16 mouse cellular contexts compared by ENCODE assay signal in genomic region chr3:38261326-38262075, GRCm38 (mm10).
DNase-seq lines count a peak whose midpoint lies in the region; ATAC-seq and TF ChIP-seq lines count a peak whose summit lies in the region.
"Had no signal": no experiment of that assay in that cellular context is flagged by ENCODE, and none has a peak within 500 bp of the region (broad histone marks: within the 10 kb centered on the region; RNA-seq: fewer than 3 reads in every experiment).

No protein-coding gene starts in this region.

- H3K4me1 ChIP-seq in hindbrain, embryonic 16.5 days (ENCODE audit: control insufficient read depth, insufficient read depth, low read depth, low read length) = peaks cover 8% of the 10 kb centered on the region
- peaks cover 7% of the 10 kb centered on the region for H3K4me1 ChIP-seq in olfactory bulb, adult 2 months (ENCODE audit: control insufficient read depth, insufficient read depth, low read length)

- peak; percentile 7 to 33 for DNase-seq in frontal cortex, adult 2 months (ENCODE audit: extremely low spot score in 1 of 2, low spot score in 1 of 2)
- DNase-seq in frontal cortex, postnatal 14 days (ENCODE audit: low spot score in 2 of 2) = no peak
- peak; percentile 1 to 10 for DNase-seq in right cerebral cortex, postnatal 36 days (ENCODE audit: low spot score in 2 of 2)
- DNase-seq in right cerebral cortex, postnatal 14 days = no peak
- no peak for DNase-seq in cerebellum, adult 11 months
- DNase-seq in ovary, postnatal 10 days (ENCODE audit: low spot score) = no peak
- DNase-seq: B cell, adult 2 months; cerebellum, adult 18-20 months; lung, postnatal 36 days; thymus, postnatal 25 days had no signal

- H3K27ac ChIP-seq in hindbrain, embryonic 16.5 days (ENCODE audit: low read depth, low read length) = no peak overlapping the region
- peak overlapping the region; percentile 29; the same call in 1 of the 2 replicates for H3K27ac ChIP-seq in olfactory bulb, adult 2 months (ENCODE audit: insufficient read depth, low read depth, low read length)
- H3K27ac ChIP-seq: heart, embryonic 13.5 days; intestine, embryonic 15.5 days; liver, embryonic 12.5 days; neural tube, embryonic 12.5 days had no signal

- no peaks in the 10 kb centered on the region for H3K9me3 ChIP-seq in hindbrain, embryonic 16.5 days (ENCODE audit: control insufficient read depth, low read length)
- H3K9me3 ChIP-seq: intestine, embryonic 15.5 days; liver, embryonic 12.5 days; neural tube, embryonic 12.5 days had no signal

- H3K36me3 ChIP-seq in hindbrain, embryonic 16.5 days (ENCODE audit: control insufficient read depth, insufficient read depth, low read length) = no peaks in the 10 kb centered on the region
- H3K36me3 ChIP-seq: heart, embryonic 13.5 days; intestine, embryonic 15.5 days; liver, embryonic 12.5 days; neural tube, embryonic 12.5 days had no signal

- H3K4me2 ChIP-seq in hindbrain, embryonic 16.5 days (ENCODE audit: low read length) = no peak overlapping the region
- H3K4me2 ChIP-seq: heart, embryonic 13.5 days; intestine, embryonic 15.5 days; liver, embryonic 12.5 days; neural tube, embryonic 12.5 days had no signal

- 31% methylated on average over 11 of the region's 11 CpGs for WGBS in hindbrain, embryonic 16.5 days
- WGBS in olfactory bulb, adult 2 months = 24% methylated on average over 11 of the region's 11 CpGs

- H3K4me3 ChIP-seq in hindbrain, embryonic 16.5 days (ENCODE audit: low read length) = no peak overlapping the region
- H3K4me3 ChIP-seq in olfactory bulb, adult 2 months (ENCODE audit: insufficient read depth, low read depth, low read length) = no peak overlapping the region
- H3K4me3 ChIP-seq: heart, embryonic 13.5 days; intestine, embryonic 15.5 days; liver, embryonic 12.5 days; neural tube, embryonic 12.5 days had no signal

- TF ChIP-seq CTCF in olfactory bulb, adult 2 months (IDR thresholded peaks at IDR 0.05; ENCODE audit: insufficient read depth, low read depth, low read length) = no peak

- no peak for TF ChIP-seq POLR2A in olfactory bulb, adult 2 months (IDR thresholded peaks at IDR 0.05; ENCODE audit: insufficient read depth, low read depth, low read length)

- ATAC-seq in hindbrain, embryonic 16.5 days = peak; percentile 74
- ATAC-seq: intestine, embryonic 15.5 days; liver, embryonic 12.5 days had no signal

- no peak overlapping the region for H3K9ac ChIP-seq in hindbrain, embryonic 16.5 days (ENCODE audit: low read depth, low read length)
- H3K9ac ChIP-seq: heart, embryonic 13.5 days; intestine, embryonic 15.5 days; liver, embryonic 12.5 days; neural tube, embryonic 12.5 days had no signal

- no peaks in the 10 kb centered on the region for H3K27me3 ChIP-seq in hindbrain, embryonic 16.5 days (replicated peaks; ENCODE audit: control insufficient read depth, insufficient read depth, low read length)
- H3K27me3 ChIP-seq: heart, embryonic 13.5 days; intestine, embryonic 15.5 days; liver, embryonic 12.5 days; neural tube, embryonic 12.5 days had no signal

Comparison
In these comparisons a context has a peak if more than half of its experiments do, and no peak if none do; other contexts are left out.
1. DNase-seq: peak in frontal cortex, adult 2 months (2 of 2) and right cerebral cortex, postnatal 36 days (2 of 2); none in frontal cortex, postnatal 14 days (0 of 2), right cerebral cortex, postnatal 14 days (single experiment), cerebellum, adult 11 months (single experiment) and ovary, postnatal 10 days (single experiment).